Mouse (Mus musculus): ENCODE results near the gene Cbr2.

- TF ChIP-seq POLR2A (IDR thresholded peaks at IDR 0.05; ENCODE audit: low read depth, low read length) (no peak), CTCF (IDR thresholded peaks at IDR 0.05; ENCODE audit: extremely low read depth, insufficient read depth, insufficient read length, insufficient replicate concordance) (no peak)
Observed at GRCm38 (mm10) chr11:120727564-120727963, 4.3 kb downstream of the Cbr2 start.
